Mouse (Mus musculus) adrenal gland, adult 10 weeks (tissue): ENCODE results near the gene Cxadr. TPM values are rescaled to one million over a fixed set of nuclear protein-coding genes. Genes with fewer than 3 reads are reported as not detected.

ENCODE experiments used
- polyA plus RNA-seq: library from polyadenylated mRNA; stranded (reverse); fragments of 350-450 nt; fragmentation: Illumina TruSeq; extraction: RNeasy Lipid Tissue Mini Kit (QIAGEN cat#74804); gene quantifications from one replicate; pipeline ENCODE4 v1.2.3, GENCODE M21; 2014; ENCODE audit warnings: low read depth, low replicate concordance

Gene Cxadr
- polyA plus RNA-seq: 25.8 TPM

GRCm38 (mm10) chr16:78301183-78301830, at the start of gene Cxadr:
Gene Cxadr (plus strand): TSS chr16:78301489.

GRCm38 (mm10) chr16:78376745-78377570, 75.7 kb downstream of the Cxadr start, which contains the start of gene Btg3:
Gene Btg3 (minus strand): TSS chr16:78377192.

Other genes starting within 250 kb of the Cxadr start
- gene Btg3, start 75.7 kb downstream of the Cxadr start, polyA plus RNA-seq: 292 TPM